Mouse (Mus musculus) erythroblast, adult 5-6 weeks (primary cell): ENCODE measurements around the gene B3galt5. TPM values are rescaled to one million over a fixed set of nuclear protein-coding genes. Genes with fewer than 3 reads are reported as not detected.

Source experiments
- total RNA-seq, 2 experiments: library from RNA; stranded (forward) in 1 of 2; stranded (reverse) in 1 of 2; fragments of 150-400 nt in 1 of 2; fragments of 200-764, 138-1000 nt in 1 of 2; gene quantifications; 2 replicates each; pipeline versions ENCODE4 v1.2.3 to v1.2.4; 2015 to 2017; ENCODE audit warnings: low replicate concordance in 2 of 2

Gene B3galt5
- total RNA-seq, 2 experiments from 2014 or later: not detected

Other genes starting within 250 kb of the B3galt5 start
- 12.3 and 21.3 TPM in 2 replicates for gene Psmg1, start 244.8 kb upstream of the B3galt5 start, total RNA-seq (2015; ENCODE audit: low replicate concordance)
- gene Psmg1, start 244.8 kb upstream of the B3galt5 start, total RNA-seq (2017; ENCODE audit: low replicate concordance): 5.1 and 10.3 TPM in 2 replicates
- 10.4 and 10.6 TPM in 2 replicates for gene Brwd1, start 153.3 kb upstream of the B3galt5 start, total RNA-seq (2015; ENCODE audit: low replicate concordance)
- gene Brwd1, start 153.3 kb upstream of the B3galt5 start, total RNA-seq (2017; ENCODE audit: low replicate concordance): 9.3 and 11.8 TPM in 2 replicates
- gene Hmgn1, start 108.1 kb upstream of the B3galt5 start, total RNA-seq (2015; ENCODE audit: low replicate concordance): 27.8 and 30.0 TPM in 2 replicates
- 14.2 and 15.1 TPM in 2 replicates for gene Hmgn1, start 108.1 kb upstream of the B3galt5 start, total RNA-seq (2017; ENCODE audit: low replicate concordance)
- 0.77 and 2.5 TPM in 2 replicates for gene Wrb, start 90.4 kb upstream of the B3galt5 start, total RNA-seq (2015; ENCODE audit: low replicate concordance)
- gene Wrb, start 90.4 kb upstream of the B3galt5 start, total RNA-seq (2017; ENCODE audit: low replicate concordance): 0.98 and 3.0 TPM in 2 replicates
- gene Lca5l, start 43.5 kb upstream of the B3galt5 start, total RNA-seq (2015; ENCODE audit: low replicate concordance): not detected in 2 replicates
- gene Lca5l, start 43.5 kb upstream of the B3galt5 start, total RNA-seq (2017; ENCODE audit: low replicate concordance): 1.1 TPM in 1 of 2 replicates, not detected in the other
- gene Sh3bgr, start 35.4 kb upstream of the B3galt5 start, total RNA-seq (2015; ENCODE audit: low replicate concordance): not detected in 2 replicates
- not detected in 2 replicates for gene Sh3bgr, start 35.4 kb upstream of the B3galt5 start, total RNA-seq (2017; ENCODE audit: low replicate concordance)
- 29.6 and 33.0 TPM in 2 replicates for gene Itgb2l, start 207.8 kb downstream of the B3galt5 start, total RNA-seq (2015; ENCODE audit: low replicate concordance)
- gene Itgb2l, start 207.8 kb downstream of the B3galt5 start, total RNA-seq (2017; ENCODE audit: low replicate concordance): 28.4 and 42.7 TPM in 2 replicates
- not detected in 2 replicates for gene Pcp4, start 231.8 kb downstream of the B3galt5 start, total RNA-seq (2015; ENCODE audit: low replicate concordance)
- not detected in 2 replicates for gene Pcp4, start 231.8 kb downstream of the B3galt5 start, total RNA-seq (2017; ENCODE audit: low replicate concordance)